Mouse (Mus musculus): ENCODE measurements at regions not wholly inside any gene's neighbourhood (a gene's known extent, or its start where the extent isn't known, plus 50 kb on each side); places are given as distances from the start of the nearest gene placed in this dataset.

DNA sequence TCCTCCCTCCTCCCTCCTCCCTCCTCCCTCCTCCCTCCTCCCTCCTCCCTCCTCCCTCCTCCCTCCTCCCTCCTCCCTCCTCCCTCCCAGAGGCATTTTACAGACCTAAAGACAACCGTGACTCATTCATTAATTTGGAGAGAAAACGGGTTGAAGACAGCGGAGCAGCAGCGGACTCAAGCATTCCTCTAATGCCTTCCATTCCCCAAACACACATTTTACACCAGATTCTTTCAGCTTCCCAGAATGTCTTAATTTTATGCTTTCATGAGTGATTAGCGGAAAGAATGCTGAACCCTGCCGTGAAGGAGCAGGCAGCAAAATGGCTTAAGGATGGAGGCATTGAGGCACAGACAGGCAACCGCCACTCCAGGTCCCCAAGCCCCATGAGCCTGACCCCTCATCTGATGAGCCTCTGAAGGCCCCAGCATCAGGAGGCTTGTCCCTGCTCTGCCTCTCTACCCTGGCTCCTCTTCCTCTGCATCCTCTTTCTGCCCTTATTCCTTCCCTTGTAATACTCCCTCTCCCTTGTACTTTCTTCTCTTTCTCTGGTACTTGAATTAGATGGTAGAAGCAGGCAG lies 192.5 kb downstream of the Cdc5l start:
- no peak for DNase-seq (ENCODE audit: low read depth, low spot score)

GRCm38 (mm10) chr17:45240545-45240944 lies 193.0 kb downstream of the Cdc5l start:
- DNase-seq (ENCODE audit: low read depth, low spot score): no peak

- no peak for DNase-seq (ENCODE audit: low read depth, low spot score)
Measured at GRCm38 (mm10) chr17:45237246-45237645, 196.3 kb downstream of the Cdc5l start.

- DNase-seq (ENCODE audit: low read depth, low spot score): no peak
Measured at GRCm38 (mm10) chr17:45235401-45235800, 198.1 kb downstream of the Cdc5l start.

DNA sequence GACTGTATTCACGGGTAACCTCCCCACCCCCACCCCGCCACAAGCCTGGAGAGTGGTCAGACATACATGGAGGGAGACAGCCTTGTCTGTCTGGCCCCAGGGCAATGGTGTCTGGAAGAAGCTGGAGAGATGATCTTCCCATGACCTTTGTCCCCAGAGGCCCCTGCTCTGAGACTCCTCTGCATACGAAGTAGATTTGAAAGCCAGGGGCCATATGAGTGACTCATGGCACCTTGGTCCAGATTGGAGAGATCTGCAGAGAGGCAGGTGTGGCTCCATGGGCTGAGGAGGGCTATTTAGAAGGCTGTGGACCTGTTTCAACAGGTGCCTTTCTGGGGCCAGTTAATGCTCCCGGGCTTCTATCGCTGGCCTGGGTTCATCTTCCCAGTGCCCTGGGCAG lies 200.7 kb downstream of the Cdc5l start:
- DNase-seq (ENCODE audit: low read depth, low spot score): no peak

DNA sequence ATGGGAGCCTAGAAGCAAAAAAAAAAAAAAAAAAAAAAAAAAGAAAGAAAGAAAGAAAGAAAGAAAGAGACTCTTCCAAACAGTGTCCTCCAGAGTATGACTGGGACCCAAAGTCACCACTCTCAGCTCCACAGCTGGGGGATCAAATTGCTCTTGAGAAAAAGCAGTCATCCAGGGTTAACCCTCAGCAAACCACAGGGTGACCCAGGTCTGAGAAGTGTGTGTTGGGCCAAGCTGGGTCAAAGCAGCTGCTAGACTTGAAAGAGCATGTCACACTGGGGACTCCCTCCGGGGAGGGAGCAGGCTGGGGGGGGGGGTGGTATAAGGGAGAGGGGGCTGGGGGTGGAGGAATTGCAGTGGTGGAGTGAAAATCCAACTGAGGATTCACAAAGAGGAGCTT lies 206.3 kb downstream of the Cdc5l start:
- no peak for DNase-seq (ENCODE audit: low read depth, low spot score)

- no peak for DNase-seq (ENCODE audit: low read depth, low spot score)
Measured at GRCm38 (mm10) chr17:45226486-45226885, 207.1 kb downstream of the Cdc5l start.

DNA sequence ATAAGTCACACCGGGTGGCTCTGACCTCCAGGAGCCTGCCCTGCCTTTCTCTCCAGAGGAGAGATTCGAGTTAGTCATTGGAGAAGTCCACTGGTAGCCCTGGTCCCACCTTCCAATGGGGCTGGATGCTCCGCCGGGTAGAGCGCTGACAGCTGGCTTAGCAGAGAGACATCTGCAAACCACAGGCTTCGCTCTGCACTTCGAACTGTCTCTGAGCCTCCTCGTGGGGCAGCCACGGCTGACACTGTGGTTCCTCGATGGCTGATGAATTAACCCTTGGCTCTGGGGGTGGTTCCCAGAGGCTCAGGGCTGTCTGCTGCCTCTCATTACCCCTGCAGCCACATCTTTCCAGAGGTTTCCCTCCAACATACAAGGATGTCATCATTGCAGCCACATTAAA lies 211.9 kb downstream of the Cdc5l start:
- DNase-seq (ENCODE audit: low read depth, low spot score): no peak

- no peak for DNase-seq (ENCODE audit: low read depth, low spot score)
Measured at GRCm38 (mm10) chr17:45217126-45217525, 216.4 kb downstream of the Cdc5l start.

GRCm38 (mm10) chr17:45215067-45216049 lies 218.2 kb downstream of the Cdc5l start:
- DNase-seq (ENCODE audit: low read depth, low spot score): no peak

GRCm38 (mm10) chr17:45210984-45211383 lies 222.6 kb downstream of the Cdc5l start:
- DNase-seq (ENCODE audit: low read depth, low spot score): no peak

- no peak for DNase-seq (ENCODE audit: low read depth, low spot score)
Measured at GRCm38 (mm10) chr17:45209387-45209663, 224.2 kb downstream of the Cdc5l start.

- DNase-seq (ENCODE audit: low read depth, low spot score): no peak
Measured at GRCm38 (mm10) chr17:45208596-45209386, 224.7 kb downstream of the Cdc5l start.

DNA sequence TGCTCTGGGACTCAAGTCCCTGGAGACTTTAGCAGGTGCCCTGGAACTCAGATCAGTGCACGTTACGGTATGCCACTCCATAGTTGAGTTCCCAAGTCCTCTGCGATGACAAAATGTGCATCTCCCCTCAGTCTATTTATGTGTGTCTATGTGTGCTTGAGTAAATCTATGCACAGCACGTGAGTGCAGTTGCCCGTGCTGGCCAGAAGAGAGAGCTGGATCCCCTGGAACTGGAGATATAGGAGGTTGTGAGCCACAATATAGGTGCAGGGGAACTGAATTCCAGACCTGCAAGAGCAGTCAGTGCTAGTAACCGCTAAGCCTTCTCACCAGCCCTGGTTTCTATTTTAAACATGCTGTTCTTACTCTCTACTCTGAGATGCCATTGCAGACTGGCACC lies 237.8 kb downstream of the Cdc5l start:
- DNase-seq (ENCODE audit: low read depth, low spot score): no peak

GRCm38 (mm10) chr17:45194786-45195281 lies 238.7 kb downstream of the Cdc5l start:
- DNase-seq (ENCODE audit: low read depth, low spot score): no peak

DNA sequence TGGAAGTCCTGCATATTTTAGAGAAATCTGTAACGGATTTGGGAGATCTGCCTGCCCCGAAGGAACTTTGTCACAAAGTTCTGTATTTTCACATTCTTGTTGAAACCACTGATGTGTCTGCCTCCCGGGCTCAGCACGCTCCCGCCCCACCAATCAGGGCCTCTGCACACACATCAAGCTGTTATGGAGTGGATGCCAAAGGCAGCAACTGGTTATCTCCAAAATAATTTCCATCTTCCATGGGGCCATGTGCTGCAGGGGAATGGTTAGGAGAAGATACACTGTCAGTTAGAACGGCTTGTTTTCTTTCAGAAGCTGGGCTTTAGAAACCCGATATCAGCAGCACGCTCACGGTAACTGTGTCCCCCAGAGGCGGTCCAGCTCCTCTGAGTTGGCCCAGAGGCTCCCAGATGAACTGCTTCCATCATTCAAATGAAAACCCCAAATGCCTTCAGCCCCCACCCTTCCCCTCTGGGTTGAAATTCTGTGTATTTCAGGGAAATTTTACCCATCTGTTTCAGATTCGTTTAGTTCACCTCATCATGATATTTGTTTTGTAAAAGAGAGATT lies 240.0 kb downstream of the Cdc5l start:
- DNase-seq (ENCODE audit: low read depth, low spot score): no peak

GRCm38 (mm10) chr17:45187402-45187801 lies 246.1 kb downstream of the Cdc5l start:
- DNase-seq (ENCODE audit: low read depth, low spot score): no peak

DNA sequence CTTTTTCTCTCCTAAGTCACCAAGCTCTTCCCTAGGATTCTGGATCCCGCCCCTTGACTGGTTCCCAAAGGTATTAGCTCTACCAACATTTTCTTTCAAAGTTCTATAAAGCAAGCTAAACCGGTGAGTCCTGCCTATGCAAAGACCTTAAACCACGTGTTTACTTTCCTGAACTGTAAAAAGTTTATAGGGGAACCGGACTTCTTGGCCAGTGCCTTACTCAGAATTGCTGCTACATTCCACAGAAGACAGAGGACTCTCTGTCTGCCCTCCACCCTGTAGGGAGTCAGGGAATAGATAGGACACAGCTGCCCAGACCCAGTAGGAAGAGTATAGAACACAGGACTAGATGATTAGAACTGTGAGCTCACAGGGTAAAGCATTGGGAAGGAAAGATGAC lies 257.2 kb downstream of the Cdc5l start:
- no peak for DNase-seq (ENCODE audit: low read depth, low spot score)

DNA sequence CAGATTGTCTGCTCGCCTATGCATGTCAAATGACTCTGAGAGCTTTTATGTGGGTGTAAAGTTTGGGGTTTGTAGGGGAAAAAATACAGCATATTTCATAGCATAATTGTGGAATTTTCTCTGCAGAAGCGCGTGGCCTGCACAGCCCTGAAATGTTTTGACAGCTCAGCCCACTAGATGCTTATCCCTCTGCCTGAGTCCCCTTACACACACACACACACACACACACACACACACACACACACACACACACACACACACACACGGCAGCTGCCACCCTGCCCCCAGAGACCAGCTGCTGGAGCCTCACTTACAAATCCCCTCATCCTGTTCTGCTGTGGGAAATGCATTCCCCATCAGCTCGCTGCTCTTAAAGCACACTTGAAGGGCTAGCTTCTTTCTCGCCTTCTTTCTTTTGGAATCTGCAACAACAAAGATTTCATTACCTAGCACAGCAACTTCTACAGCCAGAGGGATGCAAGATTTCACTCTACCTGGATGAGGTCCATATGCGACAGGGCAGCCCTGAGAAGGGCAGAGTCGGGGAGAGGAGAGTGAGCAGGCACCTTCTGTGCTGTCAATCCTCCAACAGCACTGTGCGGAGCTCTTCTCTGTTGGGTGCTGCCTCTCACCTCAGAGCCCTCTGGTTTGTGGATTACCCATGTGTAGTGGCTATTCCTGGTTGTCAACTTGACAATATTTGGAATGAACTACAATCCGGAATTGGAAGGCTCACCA lies 264.1 kb downstream of the Cdc5l start:
- no peak for DNase-seq (ENCODE audit: low read depth, low spot score)

All from WW6 (cell line).